Mouse (Mus musculus): ENCODE measurements around the gene Clcf1.

GRCm38 (mm10) chr19:4201291-4201909, 12.6 kb upstream of the Clcf1 start, which contains the start of gene Rad9a:
- TF ChIP-seq USF2 (IDR thresholded peaks at IDR 0.05; ENCODE audit: borderline replicate concordance in 1 of 2, insufficient read depth in 1 of 2, low read depth in 1 of 2, low read length in 2 of 2) (peak; percentile 99), CTCF (IDR thresholded peaks at IDR 0.05 in 2 of 3, conservative IDR thresholded peaks at IDR 0.05 in 1 of 3; ENCODE audit: control insufficient read depth in 1 of 3, insufficient read depth in 1 of 3, low read depth in 2 of 3, low read length in 3 of 3, poor library complexity in 1 of 3, severe bottlenecking in 1 of 3) (no peak)

Measured in MEL (cell line).